Mouse (Mus musculus): Measurements from ENCODE around the gene Parm1.

Gene Parm1

DNA sequence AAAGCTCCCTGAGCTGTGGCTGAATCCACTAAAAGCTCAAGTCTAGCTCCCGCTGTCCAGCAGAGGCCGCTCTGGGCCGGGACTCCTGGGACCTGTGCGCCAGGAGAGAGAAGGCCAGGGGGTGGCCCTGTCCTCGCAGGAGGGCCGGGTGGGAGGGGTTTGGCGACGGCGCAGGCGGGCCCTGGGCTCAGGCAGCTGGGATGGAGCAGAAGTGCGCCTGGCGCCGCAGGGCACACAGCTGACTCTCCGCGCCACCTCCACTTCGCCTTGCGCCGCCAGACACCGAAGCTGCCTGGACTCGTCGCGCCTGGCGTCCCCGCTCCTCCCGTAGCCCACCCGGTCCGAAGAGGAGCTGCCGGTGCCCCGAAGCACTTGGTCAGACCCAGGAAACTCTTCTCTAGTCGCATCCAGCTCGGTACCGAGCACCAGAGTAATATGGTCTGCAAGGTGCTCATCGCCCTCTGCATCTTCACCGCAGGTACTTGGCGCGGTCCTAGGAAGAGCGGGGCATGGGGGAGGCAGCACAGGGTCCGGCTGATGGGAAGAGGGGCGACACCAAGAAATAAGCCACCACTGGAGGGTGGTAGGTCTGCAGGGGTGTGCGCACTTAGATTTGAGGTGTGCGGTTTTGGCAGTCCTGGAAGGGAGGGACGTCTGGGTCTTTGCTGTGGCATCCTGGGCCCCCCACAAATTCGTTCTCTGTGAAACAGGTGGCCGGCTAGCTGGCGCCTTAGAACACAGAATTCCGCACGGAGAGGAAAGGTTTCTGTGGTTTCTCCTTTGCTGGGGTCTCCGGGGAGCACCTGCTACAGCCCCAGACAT, at the start of gene Parm1:
Gene Parm1, plus strand, starts transcription at position 136 of the 822 bp plus-strand sequence.
- peak; percentile 10 for DNase-seq (ENCODE audit: low read depth)

DNA sequence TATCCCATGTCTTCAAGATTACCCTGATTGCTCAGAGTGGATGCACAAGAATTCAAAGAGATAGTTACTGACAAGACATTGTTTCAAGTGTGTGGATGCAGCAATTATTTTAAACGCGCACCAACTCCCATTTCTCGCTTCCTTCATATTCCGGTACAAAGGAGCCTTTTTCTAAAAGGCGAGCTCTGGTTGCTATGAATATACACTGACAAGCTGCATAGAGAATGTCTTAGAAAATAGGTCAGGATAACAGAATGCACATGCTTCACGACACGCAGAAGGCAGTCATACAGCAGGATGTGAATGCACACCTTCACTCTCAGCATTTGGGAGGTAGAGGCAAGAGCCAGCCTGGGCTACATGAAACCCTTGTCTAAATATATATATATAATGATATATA, 42.2 kb upstream of the Parm1 start:
- no peak for DNase-seq (ENCODE audit: low read depth)

GRCm38 (mm10) chr5:91476863-91477262, 40.6 kb upstream of the Parm1 start:
- DNase-seq (ENCODE audit: low read depth) = no peak

- DNase-seq (ENCODE audit: low read depth) = no peak
These were observed 38.7 kb upstream of the Parm1 start for GRCm38 (mm10) chr5:91478673-91479072.

DNA sequence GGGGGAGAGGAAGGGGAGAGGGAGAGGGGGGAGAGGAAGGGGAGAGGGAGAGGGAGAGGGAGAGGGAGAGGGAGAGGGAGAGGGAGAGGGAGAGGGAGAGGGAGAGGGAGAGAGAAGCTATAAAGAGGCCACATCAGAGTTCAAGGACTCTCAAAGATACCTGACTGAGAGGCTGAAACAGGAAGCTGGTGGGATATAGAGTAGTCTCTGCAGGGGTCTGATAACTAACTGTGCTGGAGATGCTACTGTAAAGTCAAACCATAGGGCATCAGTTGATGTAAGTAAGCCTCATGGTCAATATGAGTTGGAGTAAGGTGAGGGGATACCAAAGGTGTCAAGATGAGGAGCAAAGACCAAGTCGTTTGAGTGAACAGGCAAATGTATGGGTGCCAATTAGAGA, 37.3 kb upstream of the Parm1 start:
- no peak for DNase-seq (ENCODE audit: low read depth)

- no peak for DNase-seq (ENCODE audit: low read depth)
These were observed 33.1 kb upstream of the Parm1 start for GRCm38 (mm10) chr5:91484324-91484723.

- no peak for DNase-seq (ENCODE audit: low read depth)
These were observed 23.0 kb upstream of the Parm1 start for GRCm38 (mm10) chr5:91494456-91494855.

GRCm38 (mm10) chr5:91501361-91501760, 16.1 kb upstream of the Parm1 start:
- DNase-seq (ENCODE audit: low read depth) = no peak

DNA sequence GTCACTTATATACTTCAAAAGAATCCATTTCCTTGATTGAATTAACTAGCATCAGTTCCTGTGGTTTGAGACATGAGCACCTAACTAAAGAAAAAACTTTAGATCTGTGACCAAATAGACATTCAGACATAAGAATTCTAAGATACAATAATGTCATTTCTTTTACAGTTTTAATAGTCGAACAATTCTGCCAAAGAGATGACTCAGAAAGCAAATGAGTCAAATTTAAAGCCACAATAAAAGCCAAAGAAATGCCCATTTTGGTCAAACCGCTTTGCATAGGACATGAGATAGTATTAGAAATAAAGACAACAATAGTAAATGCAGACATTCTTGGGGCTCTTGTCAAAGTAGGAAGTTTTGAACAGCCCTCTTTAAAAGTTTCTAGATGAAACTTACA, 15.0 kb upstream of the Parm1 start:
- no peak for DNase-seq (ENCODE audit: low read depth)

- no peak for DNase-seq (ENCODE audit: low read depth)
These were observed 13.0 kb upstream of the Parm1 start for GRCm38 (mm10) chr5:91504320-91504922.

DNA sequence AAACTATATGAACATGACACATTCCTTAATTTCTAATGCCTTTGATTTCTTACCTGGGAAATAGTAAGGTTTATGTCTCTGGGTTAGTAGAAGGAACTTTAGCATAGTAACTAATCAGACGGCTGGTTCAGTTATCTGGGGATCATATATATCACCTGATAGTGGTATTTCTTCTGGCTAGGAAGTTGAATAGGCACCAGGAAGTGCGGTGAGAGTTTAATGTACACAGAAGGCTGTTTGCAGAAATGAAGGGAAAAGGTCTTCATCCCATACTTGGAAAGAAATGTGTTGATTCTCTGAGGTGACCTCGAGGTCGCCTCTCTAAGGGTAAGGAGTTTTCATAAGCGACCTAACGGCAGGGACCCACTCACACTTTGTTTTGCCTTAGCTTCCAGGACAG, 338 bp upstream of the Parm1 start:
- DNase-seq (ENCODE audit: low read depth) = no peak

DNA sequence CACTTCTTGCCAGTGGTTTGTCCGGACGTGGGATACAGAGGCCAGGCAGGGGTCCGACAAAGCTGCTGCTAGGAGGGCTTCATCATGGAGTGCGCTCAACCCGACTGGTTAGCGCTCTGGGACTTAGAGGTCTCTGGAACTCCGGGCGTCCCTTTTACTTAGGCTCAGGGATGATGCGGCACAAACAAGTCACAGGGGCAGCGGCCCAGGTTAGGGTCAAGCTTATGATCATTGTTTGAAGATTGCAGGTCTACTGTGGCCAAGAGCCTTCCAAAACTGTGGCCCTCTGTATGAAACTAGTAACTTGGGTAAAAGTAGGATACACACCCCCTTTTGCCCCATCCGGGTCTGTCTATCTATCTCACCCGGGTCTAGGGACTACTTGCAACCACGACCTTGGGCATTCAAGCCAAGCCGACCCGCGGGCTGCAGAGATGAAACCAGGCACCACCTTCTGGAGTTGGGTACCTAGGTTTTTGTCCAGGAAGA, 931 bp downstream of the Parm1 start:
- DNase-seq (ENCODE audit: low read depth) = no peak

DNA sequence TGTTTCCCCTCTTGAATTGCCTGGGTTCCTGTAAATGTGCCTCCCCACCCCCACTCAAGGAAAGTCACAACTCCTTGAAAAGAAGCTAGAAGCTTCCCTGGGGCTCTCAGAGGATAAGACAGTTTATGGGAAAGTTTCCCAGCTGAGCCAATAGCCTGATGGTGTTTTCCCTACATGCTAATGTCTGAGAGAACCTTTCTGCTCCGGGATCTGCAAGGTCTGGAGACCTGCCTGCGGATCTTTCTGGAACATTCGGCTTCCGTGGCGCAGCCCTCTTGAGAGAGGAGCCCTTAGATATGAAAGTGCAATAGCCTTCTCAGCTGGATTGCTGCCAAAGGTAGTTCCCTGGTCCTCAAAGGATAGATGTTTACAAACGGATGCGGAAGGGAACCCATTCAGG, 1.5 kb downstream of the Parm1 start:
- DNase-seq (ENCODE audit: low read depth) = no peak

DNA sequence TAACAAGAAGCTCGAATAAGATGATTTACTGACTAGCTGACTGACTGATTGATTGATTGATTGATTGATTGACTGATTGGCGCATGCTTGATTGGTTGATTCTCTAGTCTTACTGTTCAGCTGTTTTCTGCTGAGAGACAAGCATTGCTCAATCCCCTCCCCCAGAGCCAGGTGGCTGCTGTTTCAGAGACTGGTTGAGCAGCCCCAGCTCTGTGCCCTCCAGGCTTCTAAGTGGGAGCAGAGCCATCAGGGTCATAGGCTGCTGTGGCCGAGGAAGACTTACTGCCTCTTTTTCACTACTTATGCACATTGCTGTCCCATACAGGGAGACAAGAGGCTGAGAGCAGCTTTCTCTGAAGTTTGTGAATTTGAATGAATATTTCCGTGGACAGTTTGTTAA, 2.1 kb downstream of the Parm1 start:
- DNase-seq (ENCODE audit: low read depth) = no peak

- DNase-seq (ENCODE audit: low read depth) = no peak
These were observed 15.5 kb downstream of the Parm1 start for GRCm38 (mm10) chr5:91532748-91533496.

- no peak for DNase-seq (ENCODE audit: low read depth)
These were observed 41.7 kb downstream of the Parm1 start for GRCm38 (mm10) chr5:91559071-91559610.

DNA sequence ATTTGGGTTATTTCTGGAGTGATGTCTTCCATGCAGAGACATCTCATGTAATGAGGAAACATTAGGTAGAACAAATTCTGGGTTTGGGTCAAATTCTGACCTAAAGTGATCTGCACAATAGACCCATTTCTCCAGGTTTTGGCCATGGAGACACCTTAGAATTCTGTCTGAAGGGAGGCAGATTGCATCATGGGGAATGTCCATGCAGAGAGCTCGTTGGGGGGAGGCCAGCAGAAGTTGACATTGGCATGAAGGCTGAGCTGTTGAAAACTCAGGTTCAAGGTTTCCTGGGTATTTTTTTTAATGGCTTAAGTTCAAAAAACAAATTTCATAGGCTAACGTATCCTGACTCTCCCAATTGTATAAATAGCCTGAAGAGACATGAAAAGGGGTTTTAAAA, 42.3 kb downstream of the Parm1 start:
- DNase-seq (ENCODE audit: low read depth) = no peak

DNA sequence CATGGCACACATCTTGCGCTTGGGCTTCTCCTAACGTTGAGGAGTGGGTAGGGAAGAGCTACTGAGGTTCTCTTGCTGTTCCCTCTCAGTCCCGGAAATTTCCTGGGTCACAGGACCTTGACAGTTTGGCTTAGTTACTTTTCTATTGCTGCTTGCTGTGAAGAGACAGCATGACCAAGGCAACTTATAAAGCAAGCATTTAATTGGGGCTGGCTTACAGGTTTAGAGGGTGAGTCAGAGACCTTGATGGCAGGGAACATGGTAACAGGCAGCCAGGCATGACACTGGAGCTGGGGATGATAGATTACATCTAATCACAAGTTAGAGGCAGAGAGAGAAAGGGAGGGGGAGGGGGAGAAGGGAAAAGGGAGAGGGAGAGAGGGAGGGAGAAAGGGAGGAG, 44.0 kb downstream of the Parm1 start:
- no peak for DNase-seq (ENCODE audit: low read depth)

DNA sequence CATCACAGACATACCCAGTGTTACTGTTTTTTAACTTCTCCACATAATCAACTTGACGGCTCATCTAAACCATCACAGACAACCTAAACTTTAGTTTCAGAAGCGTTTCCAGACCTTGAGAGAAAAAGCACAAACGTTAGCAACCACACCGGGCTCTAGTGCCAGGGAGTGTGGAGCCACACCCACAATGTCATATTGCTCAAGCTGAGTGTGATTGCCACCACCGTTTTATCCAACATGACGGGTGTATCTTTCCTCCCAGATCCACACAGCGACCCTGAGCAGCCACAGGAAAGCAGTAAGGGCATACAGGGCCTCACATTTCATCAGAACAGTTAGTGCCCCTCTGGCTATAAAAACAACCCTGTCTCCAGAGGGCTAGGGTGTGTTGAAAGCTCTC, 45.1 kb downstream of the Parm1 start:
- DNase-seq (ENCODE audit: low read depth) = no peak

- DNase-seq (ENCODE audit: low read depth) = no peak
These were observed 46.6 kb downstream of the Parm1 start for GRCm38 (mm10) chr5:91564054-91564453.

GRCm38 (mm10) chr5:91565458-91565857, 48.0 kb downstream of the Parm1 start:
- DNase-seq (ENCODE audit: low read depth) = no peak

DNA sequence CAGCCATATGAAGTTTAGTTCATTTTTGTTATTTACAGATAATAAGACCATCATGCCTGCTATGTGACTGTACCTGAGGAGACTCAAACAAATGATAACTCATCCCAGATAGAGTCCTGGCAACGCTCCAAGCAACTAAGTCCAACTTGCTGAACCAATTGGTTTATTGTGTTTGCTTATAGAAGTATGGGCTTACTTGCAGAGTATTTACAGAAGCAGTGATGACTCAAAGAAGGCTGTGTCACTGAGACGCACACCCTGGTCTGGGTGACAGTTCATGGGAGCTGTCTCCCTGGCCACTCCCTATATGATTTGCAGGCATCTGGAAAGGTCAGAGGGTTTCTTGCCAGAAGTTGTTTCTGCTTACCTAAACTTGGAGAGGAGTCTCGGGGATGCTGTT, 49.2 kb downstream of the Parm1 start:
- no peak for DNase-seq (ENCODE audit: low read depth)

DNA sequence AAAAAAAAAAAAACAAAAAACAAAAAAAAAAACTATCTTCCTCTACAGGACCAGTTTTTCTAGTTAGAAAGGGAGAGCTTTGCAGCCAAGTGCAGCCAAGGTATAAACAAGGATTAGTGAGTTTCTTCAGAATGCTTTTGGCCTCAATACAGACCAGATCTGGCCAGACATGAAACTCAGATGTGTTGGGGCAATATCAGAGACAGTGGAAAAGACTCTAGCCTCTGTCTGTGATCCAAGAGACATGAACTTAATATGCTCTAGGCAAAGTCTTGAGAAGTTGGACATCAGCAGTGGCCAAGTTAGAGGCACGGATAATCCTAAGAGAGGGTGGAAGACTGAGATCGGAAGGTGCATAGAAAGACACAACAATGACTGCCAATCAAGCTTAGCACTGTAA, 56.8 kb downstream of the Parm1 start:
- DNase-seq (ENCODE audit: low read depth) = no peak
